Mouse (Mus musculus) lung, postnatal 0 days (tissue): ENCODE measurements at regions not wholly inside any gene's neighbourhood (a gene's known extent, or its start where the extent isn't known, plus 50 kb on each side); places are given as distances from the start of the nearest gene placed in this dataset.

Experiments
- ATAC-seq: fragments of 200-750 bp; cut with Nextera tagmentation; 2 replicates; pipeline ENCODE4 v1.8.0; 2017; ENCODE audit warnings: moderate library complexity
- DNase-seq: peaks from one replicate; pipeline ENCODE4 v3.0.0-alpha.2; 2016; ENCODE audit warnings: low spot score
- H3K27ac ChIP-seq: fragments of 300-500 bp; sonication (generic); 2 replicates; pipeline ENCODE4 v1.5.1; 2014; ENCODE audit warnings: antibody characterized with exemption, mild to moderate bottlenecking, low read length, mixed read lengths
- H3K27me3 ChIP-seq: fragments of 300-500 bp; sonication (generic); replicated peaks from 2 replicates; pipeline ENCODE4 v1.6.1; 2014; ENCODE audit warnings: low read length, mixed read lengths; ENCODE audit not compliant: insufficient read depth
- H3K36me3 ChIP-seq: fragments of 300-500 bp; sonication (generic); 2 replicates; pipeline ENCODE4 v1.6.1; 2014; ENCODE audit warnings: low read length, mixed read lengths; ENCODE audit not compliant: insufficient read depth
- H3K4me1 ChIP-seq: fragments of 300-500 bp; sonication (generic); 2 replicates; pipeline ENCODE4 v1.6.1; 2014; ENCODE audit warnings: antibody characterized with exemption, low read depth, low read length, mixed read lengths; ENCODE audit not compliant: insufficient read depth
- H3K4me2 ChIP-seq: fragments of 300-500 bp; sonication (generic); replicated peaks from 2 replicates; pipeline ENCODE4 v1.6.1; 2014; ENCODE audit warnings: low read depth, mild to moderate bottlenecking, low read length, moderate library complexity, mixed read lengths
- H3K4me3 ChIP-seq: fragments of 300-500 bp; sonication (generic); 2 replicates; pipeline ENCODE4 v1.5.1; 2014; ENCODE audit warnings: low read depth, low read length
- H3K9ac ChIP-seq: fragments of 300-500 bp; sonication (generic); replicated peaks from 2 replicates; pipeline ENCODE4 v1.6.1; 2014; ENCODE audit warnings: low read depth, mild to moderate bottlenecking
- H3K9me3 ChIP-seq: fragments of 300-500 bp; sonication (generic); 2 replicates; pipeline ENCODE4 v1.6.1; 2016; ENCODE audit warnings: low read length, mixed read lengths
- CTCF ChIP-seq: IDR thresholded peaks from 2 replicates; pipeline ENCODE4 v1.5.1; 2016; ENCODE audit warnings: antibody characterized with exemption, mild to moderate bottlenecking
- EP300 ChIP-seq: IDR thresholded peaks from 2 replicates; pipeline ENCODE4 v1.6.1; 2016; ENCODE audit warnings: antibody characterized with exemption, mild to moderate bottlenecking, control low read depth
- WGBS: fragments of 180-500 bp; shearing (Covaris S2); extraction: QIAGEN DNeasy Blood & Tissue Kit; methylation state at CpG from one replicate; pipeline ENCODE4 v1.1.7; 2014; 5-methylcytosine and 5-hydroxymethylcytosine counted together

GRCm38 (mm10) chr15:62448116-62448515 is 1396.9 kb downstream of the Gsdmc2 start:
- H3K9me3 ChIP-seq = no peaks in the 10 kb centered on the region
- 80% methylated on average over 3 of the region's 3 CpGs for WGBS
- H3K27me3 ChIP-seq = no peaks in the 10 kb centered on the region
- no peaks in the 10 kb centered on the region for H3K4me1 ChIP-seq
- no peak overlapping the region for H3K4me2 ChIP-seq
- no peaks in the 10 kb centered on the region for H3K36me3 ChIP-seq
- no peak overlapping the region for H3K27ac ChIP-seq
- TF ChIP-seq CTCF (no peak), EP300 (no peak)
- H3K9ac ChIP-seq = no peak overlapping the region
- no peak overlapping the region for H3K4me3 ChIP-seq
- ATAC-seq = no peak
- DNase-seq = no peak

DNA sequence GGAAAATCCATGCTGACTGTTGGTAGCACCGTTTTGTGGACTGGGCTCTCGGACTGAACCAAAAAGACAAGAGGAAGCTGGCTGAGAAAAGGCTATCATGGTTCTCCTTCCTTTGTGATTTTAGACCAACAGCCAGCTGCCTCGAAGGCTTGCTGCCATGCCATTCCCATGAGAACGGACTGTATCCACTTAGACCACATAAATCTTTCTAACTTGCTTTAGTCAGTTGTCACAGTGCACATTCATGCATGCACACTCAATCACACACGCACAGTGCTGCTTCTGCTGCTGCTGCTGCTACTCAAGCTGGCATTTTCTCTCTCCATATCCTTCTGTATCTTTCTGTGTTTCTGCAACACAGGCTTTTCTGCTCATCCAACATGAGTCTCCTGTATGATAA is 1405.8 kb downstream of the Gsdmc2 start:
- Histone ChIP-seq H3K9ac (no peak overlapping the region), H3K27me3 (no peaks in the 10 kb centered on the region), H3K36me3 (no peaks in the 10 kb centered on the region), H3K27ac (no peak overlapping the region), H3K9me3 (no peaks in the 10 kb centered on the region), H3K4me3 (no peak overlapping the region), H3K4me2 (no peak overlapping the region), H3K4me1 (no peaks in the 10 kb centered on the region)
- 65% methylated on average over 5 of the region's 5 CpGs for WGBS
- no peak for TF ChIP-seq CTCF
- TF ChIP-seq EP300 = no peak
- ATAC-seq (no peak), DNase-seq (no peak)

DNA sequence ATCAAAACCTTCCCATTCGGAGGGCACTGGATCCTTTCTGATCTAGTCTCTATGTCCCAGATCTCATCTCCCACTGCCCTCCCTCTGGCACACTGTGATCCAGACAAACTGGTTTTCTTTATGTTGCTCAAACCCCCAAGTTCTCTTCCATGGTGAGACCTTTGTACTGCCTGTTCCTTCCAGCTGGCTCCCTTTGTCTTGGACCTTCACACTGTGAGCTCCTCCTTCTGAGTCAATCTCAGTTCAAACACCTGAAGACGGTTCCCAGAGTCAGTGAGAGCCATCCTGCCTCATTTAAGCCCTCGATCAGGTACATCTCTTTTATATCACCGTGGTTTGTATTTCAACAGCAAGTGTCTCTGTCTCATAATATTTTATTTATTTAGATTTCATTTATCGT is 1408.3 kb downstream of the Gsdmc2 start:
- no peak for TF ChIP-seq CTCF
- no peak overlapping the region for H3K27ac ChIP-seq
- H3K4me3 ChIP-seq = no peak overlapping the region
- no peaks in the 10 kb centered on the region for H3K36me3 ChIP-seq
- H3K4me1 ChIP-seq = no peaks in the 10 kb centered on the region
- no peaks in the 10 kb centered on the region for H3K9me3 ChIP-seq
- DNase-seq = no peak
- H3K9ac ChIP-seq = no peak overlapping the region
- ATAC-seq = no peak
- WGBS = 82% methylated on average over 5 of the region's 5 CpGs
- no peak overlapping the region for H3K4me2 ChIP-seq
- no peaks in the 10 kb centered on the region for H3K27me3 ChIP-seq

DNA sequence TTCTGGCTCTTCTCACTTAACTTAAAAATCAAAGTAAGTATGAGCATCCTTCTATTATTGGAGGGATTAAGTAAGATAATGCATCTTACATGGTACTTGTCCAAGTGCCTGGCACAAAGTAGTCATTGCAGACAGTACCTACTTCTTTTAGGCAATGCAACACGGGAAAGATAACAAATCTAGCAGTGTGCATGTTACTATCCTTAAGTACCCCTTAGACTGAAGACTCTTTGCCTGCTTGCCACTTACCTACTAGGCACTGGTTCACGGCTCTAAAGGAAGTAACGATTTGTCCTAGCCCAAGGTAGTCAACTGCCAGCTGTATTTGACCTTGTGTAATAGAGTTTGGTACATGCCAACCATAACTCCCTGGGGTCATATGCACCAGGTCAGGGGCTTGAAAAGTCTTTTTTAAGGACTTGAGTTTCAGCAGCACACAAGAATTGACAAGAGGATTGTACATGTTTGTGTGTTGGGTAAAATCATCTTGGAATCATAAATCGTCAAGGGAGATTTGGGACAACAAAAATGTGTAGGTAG is 1409.8 kb downstream of the Gsdmc2 start:
- Histone ChIP-seq H3K9me3 (no peaks in the 10 kb centered on the region), H3K36me3 (no peaks in the 10 kb centered on the region), H3K9ac (no peak overlapping the region), H3K4me3 (no peak overlapping the region), H3K27ac (no peak overlapping the region), H3K4me2 (no peak overlapping the region), H3K27me3 (no peaks in the 10 kb centered on the region), H3K4me1 (no peaks in the 10 kb centered on the region)
- WGBS = 86% methylated on average over 4 of the region's 4 CpGs
- DNase-seq = no peak
- TF ChIP-seq CTCF = no peak
- no peak for ATAC-seq

GRCm38 (mm10) chr15:62432742-62433245 is 1412.2 kb downstream of the Gsdmc2 start:
- no peak overlapping the region for H3K4me3 ChIP-seq
- no peaks in the 10 kb centered on the region for H3K36me3 ChIP-seq
- H3K4me2 ChIP-seq = no peak overlapping the region
- DNase-seq (no peak), ATAC-seq (no peak)
- no peaks in the 10 kb centered on the region for H3K27me3 ChIP-seq
- no peaks in the 10 kb centered on the region for H3K4me1 ChIP-seq
- TF ChIP-seq EP300 (no peak), CTCF (no peak)
- H3K9me3 ChIP-seq = no peaks in the 10 kb centered on the region
- H3K27ac ChIP-seq = no peak overlapping the region
- WGBS = 96% methylated on average over 1 of the region's 1 CpGs
- H3K9ac ChIP-seq = no peak overlapping the region

GRCm38 (mm10) chr15:62431150-62431678 is 1413.8 kb downstream of the Gsdmc2 start:
- no peaks in the 10 kb centered on the region for H3K9me3 ChIP-seq
- no peak overlapping the region for H3K27ac ChIP-seq
- no peak overlapping the region for H3K9ac ChIP-seq
- no peak for TF ChIP-seq EP300
- no peak for TF ChIP-seq CTCF
- no peak overlapping the region for H3K4me2 ChIP-seq
- H3K4me3 ChIP-seq = no peak overlapping the region
- DNase-seq (no peak), ATAC-seq (no peak)
- no peaks in the 10 kb centered on the region for H3K27me3 ChIP-seq
- 93% methylated on average over 1 of the region's 1 CpGs for WGBS
- no peaks in the 10 kb centered on the region for H3K4me1 ChIP-seq
- no peaks in the 10 kb centered on the region for H3K36me3 ChIP-seq

DNA sequence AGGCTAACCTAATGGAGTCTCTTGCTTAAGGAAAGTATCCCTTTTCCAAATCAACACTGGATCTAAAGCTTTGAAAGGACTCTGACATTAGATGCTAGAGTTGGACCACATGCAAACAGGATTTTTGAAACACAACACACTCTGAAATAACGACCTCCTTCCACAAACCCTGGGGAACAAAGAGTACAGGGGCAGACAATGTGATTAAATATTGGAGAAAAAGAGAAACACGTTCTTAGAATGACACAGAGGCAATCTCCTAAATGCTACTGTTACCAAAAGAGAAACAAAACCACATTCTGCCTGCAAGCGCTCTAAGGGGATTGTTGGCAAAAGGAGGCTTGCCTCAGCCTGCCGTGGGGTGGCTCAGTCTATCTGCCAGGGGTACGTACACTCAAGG is 1422.0 kb downstream of the Gsdmc2 start:
- H3K27ac ChIP-seq = no peak overlapping the region
- no peaks in the 10 kb centered on the region for H3K9me3 ChIP-seq
- 78% methylated on average over 5 of the region's 5 CpGs for WGBS
- H3K36me3 ChIP-seq = no peaks in the 10 kb centered on the region
- no peak overlapping the region for H3K9ac ChIP-seq
- ATAC-seq (no peak), DNase-seq (no peak)
- no peaks in the 10 kb centered on the region for H3K27me3 ChIP-seq
- no peak overlapping the region for H3K4me3 ChIP-seq
- TF ChIP-seq CTCF (no peak), EP300 (no peak)
- H3K4me2 ChIP-seq = no peak overlapping the region
- H3K4me1 ChIP-seq = no peaks in the 10 kb centered on the region
